Mouse (Mus musculus) heart, postnatal 0 days (tissue): ENCODE results near the gene Themis2.

Experiments used
- CTCF ChIP-seq: IDR thresholded peaks from 2 replicates; pipeline ENCODE4 v1.5.1; 2016; ENCODE audit warnings: antibody characterized with exemption, control low read depth, low read depth
- EP300 ChIP-seq: IDR thresholded peaks from 2 replicates; pipeline ENCODE4 v1.6.1; 2016; ENCODE audit warnings: antibody characterized with exemption, low read depth

DNA sequence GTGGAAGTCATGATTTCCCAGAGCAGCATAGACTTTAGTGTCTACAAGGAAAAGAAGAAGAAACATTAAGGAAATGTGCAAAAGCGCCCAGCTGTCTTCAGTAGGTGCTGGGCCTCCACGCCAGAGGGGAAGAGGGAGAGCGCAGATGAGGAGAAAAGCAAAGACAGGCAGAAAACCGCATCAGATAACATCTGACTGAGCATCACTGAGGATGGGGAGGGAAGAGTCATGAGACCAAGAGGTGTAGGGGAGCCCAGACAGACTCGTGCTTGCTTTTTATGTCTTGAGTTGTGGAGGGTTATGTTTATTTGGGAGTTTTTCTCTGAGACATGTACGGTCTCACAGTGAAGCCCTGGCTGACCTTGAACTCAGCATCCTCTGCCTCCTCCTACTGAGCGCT lies 54.7 kb downstream of the Themis2 start:
- TF ChIP-seq EP300: no peak
- TF ChIP-seq CTCF: no peak
